Mouse (Mus musculus): ENCODE measurements at regions not wholly inside any gene's neighbourhood (a gene's known extent, or its start where the extent isn't known, plus 50 kb on each side); places are given as distances from the start of the nearest gene placed in this dataset.

DNA sequence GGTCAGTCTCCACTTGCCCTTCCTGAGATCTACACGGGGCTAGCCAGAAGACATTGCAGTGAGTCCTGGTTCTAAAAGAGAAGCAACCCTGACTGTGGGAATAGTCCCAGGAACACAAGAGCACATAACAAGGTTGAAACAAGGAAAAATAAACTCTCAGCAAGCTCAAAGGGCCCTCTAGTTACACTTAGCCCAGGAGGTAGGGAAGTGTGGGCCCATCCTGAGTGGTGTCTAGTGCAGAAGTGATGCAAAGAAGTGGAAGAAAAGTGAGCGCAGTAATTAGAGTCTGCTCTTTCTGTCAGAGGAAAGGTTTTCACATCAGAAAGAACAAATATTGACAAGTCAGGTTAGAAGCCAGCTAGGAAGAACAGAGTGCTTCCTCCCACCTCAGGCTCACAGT lies 53.4 kb upstream of the Pkdcc start:
- ATAC-seq (replicated peaks; ENCODE audit: low FRiP score, low TSS enrichment, poor library complexity, severe bottlenecking) = no peak

- ATAC-seq (replicated peaks; ENCODE audit: low FRiP score, low TSS enrichment, poor library complexity, severe bottlenecking) = no peak
Measured at GRCm38 (mm10) chr17:83163952-83164560, 51.0 kb upstream of the Pkdcc start.

- ATAC-seq (replicated peaks; ENCODE audit: low FRiP score, low TSS enrichment, poor library complexity, severe bottlenecking) = no peak
Measured at GRCm38 (mm10) chr17:83164728-83165127, 50.4 kb upstream of the Pkdcc start.

- no peak for ATAC-seq (replicated peaks; ENCODE audit: low FRiP score, low TSS enrichment, poor library complexity, severe bottlenecking)
Measured at GRCm38 (mm10) chr17:83165140-83165539, 50.0 kb upstream of the Pkdcc start.
